Mouse (Mus musculus) hindbrain, embryonic 13.5 days (tissue): ENCODE data around the gene 2310034C09Rik. TPM values are rescaled to one million over a fixed set of nuclear protein-coding genes. Genes with fewer than 3 reads are reported as not detected.
"Not testable (repeated sequence)": the region's sequence is repeated elsewhere in the genome, so short reads cannot be mapped to it uniquely, and the experiment has no call there.

ENCODE experiments used
- ATAC-seq: fragments of 200-750 bp; cut with Nextera tagmentation; 2 replicates; pipeline ENCODE4 v1.8.0; 2017; ENCODE audit warnings: moderate TSS enrichment; ENCODE audit not compliant: low FRiP score
- H3K27ac ChIP-seq: fragments of 300-500 bp; sonication (generic); 2 replicates; pipeline ENCODE4 v1.5.1; 2015; ENCODE audit warnings: inconsistent platforms, mild to moderate bottlenecking, moderate library complexity
- H3K27me3 ChIP-seq: fragments of 300-500 bp; sonication (generic); 2 replicates; pipeline ENCODE4 v1.6.1; 2015; ENCODE audit warnings: mild to moderate bottlenecking, inconsistent platforms
- H3K36me3 ChIP-seq: fragments of 300-500 bp; sonication (generic); 2 replicates; pipeline ENCODE4 v1.6.1; 2015; ENCODE audit warnings: mild to moderate bottlenecking, inconsistent platforms
- H3K4me1 ChIP-seq: fragments of 300-500 bp; sonication (generic); replicated peaks from 2 replicates; pipeline ENCODE4 v1.6.1; 2015; ENCODE audit warnings: inconsistent platforms
- H3K4me2 ChIP-seq: fragments of 300-500 bp; sonication (generic); 2 replicates; pipeline ENCODE4 v1.6.1; 2015; ENCODE audit warnings: inconsistent platforms, mild to moderate bottlenecking, moderate library complexity
- H3K4me3 ChIP-seq: fragments of 300-500 bp; sonication (generic); 2 replicates; pipeline ENCODE4 v1.5.1; 2015; ENCODE audit warnings: mild to moderate bottlenecking, inconsistent platforms
- H3K9ac ChIP-seq: fragments of 300-500 bp; sonication (generic); 2 replicates; pipeline ENCODE4 v1.6.1; 2015; ENCODE audit warnings: mild to moderate bottlenecking, inconsistent platforms
- H3K9me3 ChIP-seq: fragments of 300-500 bp; sonication (generic); 2 replicates; pipeline ENCODE4 v1.6.1; 2016; ENCODE audit warnings: inconsistent platforms
- WGBS: fragments of 180-500 bp; shearing (Covaris S2); methylation state at CpG from one replicate; pipeline ENCODE4 v1.1.7; 2015; 5-methylcytosine and 5-hydroxymethylcytosine counted together
- polyA plus RNA-seq: library from polyadenylated mRNA; unstranded; fragments of >200 nt; fragmentation: Nextera tagmentation; extraction: Ambion mirVana; gene quantifications from 2 replicates; pipeline ENCODE4 v1.2.1, GENCODE M21; 2015

2310034C09Rik gene
- not detected in 2 replicates for polyA plus RNA-seq

GRCm38 (mm10) chr16:88758547-88758946 lies at the start of gene 2310034C09Rik:
2310034C09Rik (plus strand) TSS chr16:88758847.
- H3K4me1 ChIP-seq, H3K4me2 ChIP-seq, H3K9ac ChIP-seq, H3K9me3 ChIP-seq, ATAC-seq, H3K27me3 ChIP-seq, H3K27ac ChIP-seq, H3K4me3 ChIP-seq, H3K36me3 ChIP-seq: not testable (repeated sequence)
- whole genome bisulfite sequencing = 81% methylated on average over 3 of the region's 3 CpGs

GRCm38 (mm10) chr16:88710757-88711156 lies 47.9 kb upstream of the 2310034C09Rik start:
- WGBS = 82% methylated on average over 4 of the region's 4 CpGs
- Histone ChIP-seq H3K27me3 (no peaks in the 10 kb centered on the region), H3K4me3 (no peak overlapping the region), H3K4me2 (no peak overlapping the region), H3K4me1 (no peaks in the 10 kb centered on the region), H3K36me3 (no peaks in the 10 kb centered on the region), H3K9me3 (no peaks in the 10 kb centered on the region), H3K9ac (no peak overlapping the region), H3K27ac (no peak overlapping the region)
- ATAC-seq = no peak

GRCm38 (mm10) chr16:88711245-88711644 lies 47.4 kb upstream of the 2310034C09Rik start:
- no peaks in the 10 kb centered on the region for H3K4me1 ChIP-seq
- WGBS = 87% methylated on average over 6 of the region's 6 CpGs
- H3K27me3 ChIP-seq = no peaks in the 10 kb centered on the region
- H3K9me3 ChIP-seq = no peaks in the 10 kb centered on the region
- no peak for ATAC-seq
- H3K4me3 ChIP-seq = no peak overlapping the region
- no peak overlapping the region for H3K4me2 ChIP-seq
- no peak overlapping the region for H3K9ac ChIP-seq
- H3K27ac ChIP-seq = no peak overlapping the region
- H3K36me3 ChIP-seq = no peaks in the 10 kb centered on the region

DNA sequence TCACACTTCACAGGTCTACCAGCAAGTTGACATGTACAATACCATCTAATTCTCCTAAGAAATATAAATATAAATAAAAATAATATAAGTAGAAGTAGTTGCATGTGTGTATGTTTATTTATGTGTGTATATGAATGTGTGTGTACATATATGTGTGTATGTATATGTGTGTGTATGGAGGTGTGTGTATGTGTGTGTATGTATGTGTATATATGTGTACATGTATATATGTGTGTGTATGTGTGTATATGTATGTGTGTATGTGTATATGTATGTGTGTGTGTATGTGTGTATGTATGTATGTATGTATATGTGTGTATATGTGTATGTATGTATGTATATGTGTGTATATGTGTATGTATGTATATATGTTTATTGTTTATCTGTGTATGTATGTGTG lies 42.1 kb upstream of the 2310034C09Rik start:
- Histone ChIP-seq H3K9me3 (no peaks in the 10 kb centered on the region), H3K4me2 (no peak overlapping the region), H3K27me3 (no peaks in the 10 kb centered on the region), H3K9ac (no peak overlapping the region), H3K36me3 (no peaks in the 10 kb centered on the region), H3K4me1 (no peaks in the 10 kb centered on the region), H3K27ac (no peak overlapping the region), H3K4me3 (no peak overlapping the region)
- no peak for ATAC-seq

DNA sequence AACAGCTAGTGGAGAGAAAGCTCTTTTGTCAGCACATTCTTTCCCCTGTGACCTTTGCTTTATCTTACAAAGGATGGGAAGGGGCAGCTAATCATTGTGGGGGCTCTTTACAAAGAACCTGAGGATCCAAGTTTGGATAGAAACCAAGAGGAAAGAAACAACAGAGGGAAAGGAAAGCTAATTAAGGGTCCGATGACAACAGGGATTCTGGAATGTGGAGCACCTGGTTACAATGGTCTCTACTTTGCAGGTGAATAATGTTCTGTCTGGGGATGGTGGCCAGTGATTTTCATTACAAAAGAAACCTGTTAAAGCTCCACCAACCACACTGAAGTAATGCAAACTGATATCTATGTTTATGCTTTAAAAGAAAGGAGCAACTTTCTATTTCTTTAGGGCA lies 38.6 kb upstream of the 2310034C09Rik start:
- Histone ChIP-seq H3K4me2 (no peak overlapping the region), H3K9ac (no peak overlapping the region), H3K27ac (no peak overlapping the region), H3K27me3 (no peaks in the 10 kb centered on the region), H3K36me3 (no peaks in the 10 kb centered on the region), H3K4me3 (no peak overlapping the region), H3K4me1 (0 out of 2 replicates have a peak, but pooled peaks cover 3% of the 10 kb centered on the region), H3K9me3 (no peaks in the 10 kb centered on the region)
- WGBS = 22% methylated on average over 1 of the region's 1 CpGs
- no peak for ATAC-seq

GRCm38 (mm10) chr16:88728812-88729275 lies 29.8 kb upstream of the 2310034C09Rik start, which contains the start of gene Krtap13-1:
Krtap13-1 (plus strand) TSS chr16:88728862.
- H3K9me3 ChIP-seq = no peaks in the 10 kb centered on the region
- WGBS = 81% methylated on average over 4 of the region's 4 CpGs
- H3K4me2 ChIP-seq = no peak within 1 kb of the TSS
- H3K9ac ChIP-seq = no peak within 1 kb of the TSS
- ATAC-seq = no peak
- H3K27ac ChIP-seq = no peak within 1 kb of the TSS
- no peak within 1 kb of the TSS for H3K4me3 ChIP-seq
- H3K27me3 ChIP-seq = no peaks in the 10 kb centered on the region
- no peaks in the 10 kb centered on the region for H3K4me1 ChIP-seq
- no peaks in the 10 kb centered on the region for H3K36me3 ChIP-seq

- Histone ChIP-seq H3K4me2 (no peak overlapping the region), H3K4me3 (no peak overlapping the region), H3K36me3 (no peaks in the 10 kb centered on the region), H3K27me3 (no peaks in the 10 kb centered on the region), H3K9me3 (no peaks in the 10 kb centered on the region), H3K4me1 (no peaks in the 10 kb centered on the region), H3K27ac (no peak overlapping the region), H3K9ac (no peak overlapping the region)
- WGBS = 71% methylated on average over 2 of the region's 2 CpGs
- ATAC-seq = no peak
Measured at GRCm38 (mm10) chr16:88735391-88735790, 23.3 kb upstream of the 2310034C09Rik start.

DNA sequence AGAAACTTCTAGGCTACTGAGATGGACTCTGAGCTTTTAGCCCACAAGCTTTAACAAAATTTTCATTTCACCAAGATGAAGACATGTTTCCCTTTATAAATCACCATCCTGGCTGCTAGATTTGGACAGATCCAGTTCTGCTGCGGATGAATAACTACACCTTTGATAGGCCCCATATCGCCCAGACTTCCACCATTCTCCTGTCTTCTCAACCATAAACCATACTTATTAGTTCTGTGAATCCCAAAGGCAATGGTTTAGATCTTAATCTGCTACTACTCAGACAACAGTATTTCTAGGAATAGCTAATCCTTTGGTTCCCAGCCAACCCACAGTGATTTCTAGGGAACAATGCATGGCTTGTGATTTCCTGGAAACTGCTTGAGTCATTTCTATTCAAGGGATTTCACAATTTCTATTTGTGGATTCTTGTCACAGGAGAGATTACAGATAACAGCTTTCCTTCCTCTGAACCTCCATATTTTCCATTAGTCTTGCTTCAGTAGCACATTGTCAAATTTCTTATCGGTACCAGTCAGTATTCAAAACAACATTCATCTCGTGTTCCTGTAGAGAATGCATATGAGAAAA lies 13.8 kb upstream of the 2310034C09Rik start:
- H3K4me3 ChIP-seq = no peak overlapping the region
- no peaks in the 10 kb centered on the region for H3K9me3 ChIP-seq
- H3K36me3 ChIP-seq = no peaks in the 10 kb centered on the region
- no peaks in the 10 kb centered on the region for H3K27me3 ChIP-seq
- WGBS = 74% methylated on average over 4 of the region's 4 CpGs
- H3K4me2 ChIP-seq = no peak overlapping the region
- no peak overlapping the region for H3K9ac ChIP-seq
- no peaks in the 10 kb centered on the region for H3K4me1 ChIP-seq
- H3K27ac ChIP-seq = no peak overlapping the region
- no peak for ATAC-seq

- H3K4me1 ChIP-seq = no peaks in the 10 kb centered on the region
- H3K36me3 ChIP-seq = no peaks in the 10 kb centered on the region
- no peaks in the 10 kb centered on the region for H3K27me3 ChIP-seq
- H3K4me3 ChIP-seq = no peak overlapping the region
- H3K27ac ChIP-seq = no peak overlapping the region
- no peak overlapping the region for H3K4me2 ChIP-seq
- H3K9ac ChIP-seq = no peak overlapping the region
- no peaks in the 10 kb centered on the region for H3K9me3 ChIP-seq
- no peak for ATAC-seq
- 73% methylated on average over 4 of the region's 4 CpGs for WGBS
Measured at GRCm38 (mm10) chr16:88747943-88748342, 10.7 kb upstream of the 2310034C09Rik start.

DNA sequence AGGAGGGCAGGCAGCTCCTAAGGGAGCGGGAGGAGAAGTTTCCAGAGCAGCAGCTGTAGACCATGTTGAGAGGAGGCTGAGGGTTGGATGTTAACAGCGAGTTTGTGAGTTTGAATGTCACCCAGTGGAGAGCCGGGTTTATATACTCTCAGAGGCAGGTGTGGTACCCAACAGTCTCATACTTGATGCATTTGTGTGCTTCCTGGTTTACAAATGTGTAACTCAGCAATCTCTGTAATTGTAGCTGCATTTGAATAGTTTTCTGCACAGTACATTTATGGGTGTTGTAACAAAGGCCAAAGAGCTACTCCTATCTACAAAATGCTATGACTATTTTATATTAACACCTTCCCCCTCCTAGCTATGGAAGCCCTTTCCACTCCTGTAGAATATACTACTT lies 7.1 kb upstream of the 2310034C09Rik start, which contains the start of gene Krtap13:
TSS of gene Krtap13 (minus strand) at position 101 of the 400 bp plus-strand sequence.
- not testable (repeated sequence) for H3K4me2 ChIP-seq, H3K9ac ChIP-seq, H3K4me1 ChIP-seq, H3K27me3 ChIP-seq, H3K9me3 ChIP-seq, ATAC-seq, H3K27ac ChIP-seq, H3K4me3 ChIP-seq, H3K36me3 ChIP-seq
- 93% methylated on average over 3 of the region's 3 CpGs for WGBS

- H3K27me3 ChIP-seq = no peaks in the 10 kb centered on the region
- H3K9ac ChIP-seq = no peak within 1 kb of the TSS
- H3K4me3 ChIP-seq = no peak within 1 kb of the TSS
- no peaks in the 10 kb centered on the region for H3K4me1 ChIP-seq
- no peaks in the 10 kb centered on the region for H3K36me3 ChIP-seq
- no peaks in the 10 kb centered on the region for H3K9me3 ChIP-seq
- H3K27ac ChIP-seq = no peak within 1 kb of the TSS
- no peak within 1 kb of the TSS for H3K4me2 ChIP-seq
- WGBS = 87% methylated on average over 2 of the region's 2 CpGs
- no peak for ATAC-seq
Measured at GRCm38 (mm10) chr16:88774106-88774505, 15.5 kb downstream of the 2310034C09Rik start, which contains the start of gene 2310057N15Rik. 2310057N15Rik (minus strand) TSS chr16:88774206.

DNA sequence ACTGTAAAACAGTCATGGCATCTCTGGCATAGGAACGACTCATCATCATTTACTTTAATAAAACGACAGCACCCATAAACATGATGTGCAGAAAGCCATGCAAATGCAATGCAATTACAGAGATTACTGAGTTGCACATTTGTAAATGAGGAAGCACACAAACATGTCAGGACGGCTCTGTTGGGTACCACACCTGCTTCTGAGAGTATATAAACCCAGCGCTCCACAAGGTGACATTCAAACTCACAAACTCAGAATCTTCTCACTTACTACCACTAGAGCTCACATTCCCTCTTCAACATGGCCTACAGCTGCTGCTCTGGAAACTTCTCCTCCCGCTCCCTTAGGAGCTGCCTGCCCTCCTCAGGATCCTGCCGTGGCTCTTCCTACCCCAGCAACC lies 18.9 kb downstream of the 2310034C09Rik start, which contains the start of gene Gm5965:
TSS of gene Gm5965 (plus strand) at position 301 of the 400 bp plus-strand sequence.
- no peak for ATAC-seq
- Histone ChIP-seq H3K36me3 (no peaks in the 10 kb centered on the region), H3K27me3 (no peaks in the 10 kb centered on the region), H3K4me2 (no peak within 1 kb of the TSS), H3K9ac (no peak within 1 kb of the TSS), H3K27ac (no peak within 1 kb of the TSS), H3K4me3 (no peak within 1 kb of the TSS), H3K4me1 (no peaks in the 10 kb centered on the region), H3K9me3 (no peaks in the 10 kb centered on the region)
- WGBS = 89% methylated on average over 6 of the region's 6 CpGs

GRCm38 (mm10) chr16:88786786-88787185 lies 28.1 kb downstream of the 2310034C09Rik start:
- 81% methylated on average over 2 of the region's 2 CpGs for WGBS
- no peaks in the 10 kb centered on the region for H3K36me3 ChIP-seq

More at GRCm38 (mm10) chr16:88786786-88787185, 28.1 kb downstream of the 2310034C09Rik start:
- ATAC-seq = no peak
- no peaks in the 10 kb centered on the region for H3K9me3 ChIP-seq
- H3K4me3 ChIP-seq = no peak overlapping the region
- no peak overlapping the region for H3K9ac ChIP-seq
- H3K4me2 ChIP-seq = no peak overlapping the region
- no peak overlapping the region for H3K27ac ChIP-seq
- H3K27me3 ChIP-seq = no peaks in the 10 kb centered on the region
- no peaks in the 10 kb centered on the region for H3K4me1 ChIP-seq
